Mouse (Mus musculus) cerebellum, postnatal 14 days (tissue): ENCODE data around the gene Fbxo24.

ENCODE experiments used
- DNase-seq, 2 experiments: peaks; one replicate each; pipeline ENCODE4 v3.0.0; 2021; ENCODE audit warnings: mixed read lengths in 2 of 2

Fbxo24 gene

GRCm38 (mm10) chr5:137600281-137600618 is 28.6 kb downstream of the Fbxo24 start:
- no peak for DNase-seq

DNA sequence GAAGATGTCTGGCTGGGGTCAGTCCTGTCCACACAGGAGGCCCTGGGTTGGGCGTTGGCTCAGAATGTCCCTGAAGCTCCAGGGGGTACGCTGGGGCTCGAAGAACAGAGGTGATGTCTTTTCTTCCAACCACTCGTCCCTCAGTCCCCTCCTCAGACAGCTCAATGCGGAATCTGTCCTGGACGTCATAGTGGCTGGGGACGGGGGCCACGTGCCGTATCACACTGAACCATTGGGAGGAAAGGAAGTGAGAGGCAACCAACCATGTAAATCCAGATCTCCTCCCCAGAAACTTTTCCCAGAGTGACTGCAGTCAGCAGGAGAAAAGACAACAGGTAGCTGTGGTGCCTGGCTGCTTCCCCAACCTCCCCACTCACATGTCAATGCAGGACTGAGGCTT is 29.2 kb downstream of the Fbxo24 start:
- peak in 1 of 2 experiments; percentile 25 for DNase-seq

DNA sequence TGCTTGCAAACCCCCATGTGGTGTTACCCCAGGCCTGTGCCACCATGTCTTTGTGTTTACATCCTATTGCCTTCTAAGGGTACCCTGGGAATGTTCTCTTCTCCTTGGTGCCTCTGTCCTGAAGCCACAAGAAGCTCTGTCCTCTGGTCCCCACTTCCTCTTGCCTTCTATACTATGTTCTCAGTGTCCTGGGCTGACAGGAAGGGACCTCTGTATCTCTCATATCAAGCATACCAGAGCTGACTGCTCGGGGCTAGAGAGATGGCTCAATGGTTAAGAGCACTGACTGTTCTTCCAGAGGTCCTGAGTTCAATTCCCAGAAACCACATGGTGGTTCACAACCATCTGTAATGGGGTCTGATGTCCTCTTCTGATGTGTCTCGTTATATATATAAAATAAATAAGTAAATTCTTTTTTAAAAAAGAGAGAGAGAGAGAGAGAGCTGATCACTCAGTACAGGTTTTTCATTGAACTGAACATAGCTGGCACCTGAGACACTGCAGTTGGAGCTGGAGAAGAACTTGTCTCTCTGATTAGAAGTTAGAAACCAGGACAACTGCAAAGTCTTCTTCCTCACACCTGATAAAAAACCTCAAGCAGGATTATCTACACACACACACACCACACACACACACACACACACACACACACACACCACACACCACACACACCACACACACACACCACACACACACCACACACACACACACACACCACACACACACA is 30.5 kb downstream of the Fbxo24 start:
- no peak for DNase-seq

GRCm38 (mm10) chr5:137597625-137598024 is 31.2 kb downstream of the Fbxo24 start:
- no peak for DNase-seq

GRCm38 (mm10) chr5:137596601-137597261 is 32.1 kb downstream of the Fbxo24 start:
- DNase-seq = no peak

GRCm38 (mm10) chr5:137595921-137596320 is 32.9 kb downstream of the Fbxo24 start:
- DNase-seq = no peak

DNA sequence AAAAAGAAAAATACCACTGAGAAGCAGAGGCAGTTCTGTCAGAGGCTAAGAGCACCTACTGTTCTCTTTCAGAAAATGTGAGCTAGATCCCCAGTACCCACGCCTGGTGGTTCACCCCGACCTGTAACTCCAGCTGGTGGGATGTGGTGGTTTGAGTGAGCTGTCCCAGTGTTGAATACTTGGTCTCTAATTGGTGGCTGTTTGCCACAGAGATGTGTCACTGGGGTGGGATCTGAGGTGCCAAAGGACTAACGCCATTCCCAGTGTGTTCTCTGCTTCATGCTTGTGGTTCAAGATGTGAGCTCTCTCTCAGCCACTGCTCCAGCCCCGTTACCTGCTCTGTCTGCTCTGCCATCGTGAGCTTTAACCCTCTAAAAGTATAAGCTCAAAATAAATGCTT is 38.3 kb downstream of the Fbxo24 start:
- DNase-seq = no peak

DNA sequence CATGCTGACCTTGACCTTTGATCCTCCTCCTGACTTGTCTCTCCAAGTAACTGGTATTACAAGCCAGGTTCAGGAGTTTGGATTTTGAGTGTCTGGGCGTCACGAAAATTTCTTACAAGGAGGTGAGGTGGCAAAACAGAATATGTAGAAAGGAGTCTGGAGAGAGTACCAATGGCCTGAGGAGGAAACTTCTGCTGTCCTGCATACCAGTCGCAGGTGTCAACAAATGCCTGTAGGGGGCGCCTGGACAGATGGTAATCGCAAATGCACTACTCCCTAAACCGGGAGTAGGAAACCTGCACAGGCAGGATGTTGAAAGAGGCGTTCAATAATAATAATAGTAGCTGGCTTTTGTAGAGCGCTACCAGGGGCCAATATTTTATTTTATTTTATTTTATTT is 43.8 kb downstream of the Fbxo24 start:
- DNase-seq = peak; percentile 86 to 92

- peak; percentile 73 to 77 for DNase-seq
These were observed 45.1 kb downstream of the Fbxo24 start for GRCm38 (mm10) chr5:137583670-137584169.

DNA sequence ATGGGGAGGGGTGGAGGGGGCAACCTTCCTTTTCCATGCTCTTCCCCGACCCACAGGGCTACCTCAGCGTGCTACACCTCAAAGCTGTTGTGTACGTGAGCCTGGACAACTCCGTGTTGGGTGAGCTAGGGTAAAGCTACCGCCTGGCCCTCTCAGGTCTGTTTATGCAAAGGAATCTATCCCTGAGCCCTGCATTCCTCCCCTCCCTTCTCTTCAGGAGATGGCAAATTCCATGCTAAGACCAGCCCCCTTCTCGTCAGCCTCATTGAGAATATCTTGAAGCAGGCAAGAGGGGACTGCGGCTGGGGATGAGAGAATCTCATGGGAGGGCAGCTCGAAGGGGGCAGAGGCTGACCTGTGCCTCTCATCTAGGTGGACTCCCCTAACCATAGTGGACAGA is 46.1 kb downstream of the Fbxo24 start:
- DNase-seq = no peak

- DNase-seq = no peak
These were observed 48.6 kb downstream of the Fbxo24 start for GRCm38 (mm10) chr5:137580246-137580645.

DNA sequence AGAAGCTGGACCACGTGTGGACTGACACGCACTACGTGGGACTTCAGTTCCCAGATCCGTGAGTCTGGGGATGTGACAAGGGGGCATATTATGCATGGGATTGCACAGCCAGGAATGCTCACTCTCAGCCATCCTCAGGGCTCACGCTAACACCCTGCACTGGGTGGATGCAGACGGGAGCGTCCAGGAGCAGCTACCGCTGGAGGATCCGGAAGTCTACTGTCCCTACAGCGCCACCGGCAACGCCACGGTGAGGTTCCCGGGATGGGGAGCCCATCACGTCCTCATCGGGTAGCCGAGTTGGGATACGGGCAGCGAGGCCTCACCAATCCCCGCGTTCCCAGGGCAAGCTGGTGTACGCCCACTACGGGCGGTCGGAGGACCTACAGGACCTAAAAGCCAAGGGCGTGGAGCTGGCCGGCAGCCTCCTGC is 54.3 kb downstream of the Fbxo24 start:
- DNase-seq = peak; percentile 69 to 76

- DNase-seq = no peak
These were observed 57.9 kb downstream of the Fbxo24 start for GRCm38 (mm10) chr5:137570691-137571586.

DNA sequence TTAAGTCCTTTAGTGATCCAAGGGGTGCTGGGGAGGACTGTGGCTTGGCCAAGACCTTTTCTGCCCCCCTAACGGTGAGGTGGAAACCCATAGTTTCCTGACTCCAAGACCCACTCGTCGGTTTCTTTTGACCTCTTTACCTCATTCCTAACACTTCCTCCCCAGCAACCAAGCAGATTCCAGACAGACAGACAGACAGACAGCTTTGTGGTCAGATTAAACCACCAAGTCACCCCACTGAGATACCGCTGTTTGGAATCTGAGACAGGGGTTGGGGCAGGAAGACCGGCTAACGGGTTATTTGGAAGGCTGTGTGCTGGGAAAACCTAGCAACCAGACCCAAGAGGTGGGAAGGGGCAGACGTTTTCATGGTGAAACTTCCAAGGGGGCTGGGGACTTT is 58.6 kb downstream of the Fbxo24 start:
- DNase-seq = no peak

DNA sequence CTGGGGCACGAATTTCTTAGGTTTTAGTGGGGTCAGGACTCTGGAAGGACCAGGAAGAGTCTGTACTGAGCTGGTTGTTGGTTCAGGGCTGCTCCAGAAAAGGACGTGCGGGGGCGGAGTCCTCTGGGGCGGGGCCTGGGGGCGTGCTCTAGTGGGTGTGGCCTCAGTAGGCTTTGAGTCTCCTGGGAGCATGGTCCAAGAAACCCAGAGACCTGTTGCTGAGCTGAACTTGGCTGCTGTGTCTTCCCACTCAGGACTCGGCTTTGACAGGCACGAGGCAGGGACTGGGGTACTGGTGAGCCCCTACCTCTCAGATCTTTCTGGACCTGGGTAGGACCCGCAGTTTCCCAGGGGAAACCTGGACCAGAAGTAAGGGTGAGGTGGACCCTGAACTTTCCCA is 59.1 kb downstream of the Fbxo24 start, which contains the start of gene Tfr2:
Gene Tfr2 (plus strand): TSS at position 176 of the 400 bp plus-strand sequence.
- DNase-seq = no peak

GRCm38 (mm10) chr5:137569031-137569430 is 59.8 kb downstream of the Fbxo24 start:
- no peak for DNase-seq

- DNase-seq = no peak
These were observed 60.5 kb downstream of the Fbxo24 start for GRCm38 (mm10) chr5:137568223-137568798.

- no peak for DNase-seq
These were observed 62.4 kb downstream of the Fbxo24 start for GRCm38 (mm10) chr5:137566416-137566815.

DNA sequence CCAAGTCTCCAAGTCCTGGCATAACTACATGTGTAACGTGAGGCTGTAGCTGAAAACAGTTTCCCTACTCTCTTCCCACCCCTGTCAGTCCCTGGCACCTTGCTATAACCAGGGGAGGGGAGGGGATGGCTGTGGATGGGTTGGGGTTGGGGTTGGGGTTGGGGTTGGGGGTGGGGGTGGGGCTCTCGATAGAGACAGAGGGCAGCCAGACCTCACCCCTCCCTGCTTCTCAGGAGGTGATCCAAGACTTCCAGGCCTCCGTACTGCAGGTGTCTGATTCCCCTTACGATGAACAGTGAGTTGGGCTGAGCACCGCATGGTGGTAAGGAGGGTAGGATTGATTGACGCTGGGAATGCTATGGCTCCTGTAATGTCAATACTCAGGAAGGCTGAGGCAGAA is 63.1 kb downstream of the Fbxo24 start:
- no peak for DNase-seq

DNA sequence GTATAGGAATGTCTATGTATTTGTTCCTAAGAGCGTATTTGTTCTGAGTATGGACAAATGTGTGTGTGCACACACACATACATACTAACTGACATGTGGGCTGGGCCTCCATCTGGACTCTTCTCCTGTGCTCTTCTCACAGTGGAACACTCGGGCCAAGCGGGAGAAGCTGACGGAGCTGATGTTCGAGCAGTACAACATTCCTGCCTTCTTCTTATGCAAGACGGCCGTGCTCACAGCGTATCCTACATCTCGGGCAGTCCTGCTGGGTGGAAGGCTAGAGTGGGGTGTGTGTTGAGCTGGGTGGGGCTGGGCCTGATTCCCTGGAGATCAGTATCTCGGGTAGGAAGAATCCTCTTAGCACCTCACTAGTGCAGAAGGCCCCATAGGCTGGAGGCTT is 65.8 kb downstream of the Fbxo24 start:
- no peak for DNase-seq
